Mouse (Mus musculus): Measurements from ENCODE around the gene Cbr2. TPM values are rescaled to one million over a fixed set of nuclear protein-coding genes. Genes with fewer than 3 reads are reported as not detected.
A peak's percentile ranks its signal among the peaks of the same experiment; 100 is the strongest.

The Cbr2 gene
- polyA plus RNA-seq, 1 experiment from 2014 or later, result 0.97 TPM

DNA sequence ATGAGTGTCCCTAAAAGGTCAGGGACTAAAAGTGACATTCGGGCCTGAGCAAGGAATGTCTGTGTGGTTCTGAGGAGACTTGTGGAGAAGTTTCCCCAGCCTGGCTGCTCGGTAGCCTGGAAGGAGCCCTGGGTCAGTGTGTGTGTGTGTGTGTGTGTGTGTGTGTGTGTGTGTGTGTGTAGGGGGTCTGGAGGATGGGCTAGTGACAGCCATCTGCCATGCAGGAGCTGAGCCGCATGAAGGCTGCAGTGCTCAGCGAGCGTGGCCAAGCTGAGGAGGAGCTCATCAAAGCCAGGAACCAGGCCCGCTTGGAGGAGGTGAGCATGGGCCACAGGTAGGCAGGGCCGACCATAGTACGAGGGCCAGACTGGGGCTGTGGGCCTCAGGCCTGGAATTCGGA, 12.7 kb downstream of the Cbr2 start:
- no peak for ATAC-seq (ENCODE audit: low FRiP score, low read depth)
- H3K9ac ChIP-seq, result no peak overlapping the region
- peaks cover 48% of the 10 kb centered on the region for H3K4me1 ChIP-seq (replicated peaks)
- no peak overlapping the region for H3K4me3 ChIP-seq
- H3K27ac ChIP-seq (replicated peaks), result no peak overlapping the region
- no peak overlapping the region for H3K4me2 ChIP-seq
- no peaks in the 10 kb centered on the region for H3K27me3 ChIP-seq
- H3K9me3 ChIP-seq, result no peaks in the 10 kb centered on the region
- H3K36me3 ChIP-seq, result peaks cover 18% of the 10 kb centered on the region
- 88% methylated on average over 9 of the region's 9 CpGs for WGBS

DNA sequence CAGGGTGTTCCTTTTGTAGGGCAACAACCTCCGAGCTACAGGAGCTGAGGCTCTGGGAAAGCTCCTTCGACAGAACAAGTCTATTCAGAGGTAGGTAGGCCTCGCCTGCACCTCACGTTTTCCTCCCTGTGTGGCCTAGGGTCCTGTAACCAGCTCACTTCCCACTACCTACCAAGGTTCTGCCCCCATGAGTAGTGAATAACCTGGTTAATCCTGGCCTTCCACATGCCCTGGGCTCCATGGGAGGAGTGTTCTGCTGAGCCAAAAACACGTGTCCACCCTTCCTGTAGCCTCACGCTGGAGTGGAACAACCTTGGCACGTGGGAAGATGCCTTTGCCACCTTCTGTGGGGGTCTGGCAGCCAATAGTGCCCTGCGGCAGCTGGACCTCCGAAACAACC, 16.8 kb downstream of the Cbr2 start:
- H3K27ac ChIP-seq (replicated peaks), result no peak overlapping the region
- peak overlapping the region; percentile 100 for H3K4me2 ChIP-seq
- H3K4me1 ChIP-seq (replicated peaks), result peaks cover 38% of the 10 kb centered on the region
- no peaks in the 10 kb centered on the region for H3K27me3 ChIP-seq
- no peak overlapping the region for H3K4me3 ChIP-seq
- 91% methylated on average over 9 of the region's 9 CpGs for WGBS
- no peaks in the 10 kb centered on the region for H3K9me3 ChIP-seq
- no peak overlapping the region for H3K9ac ChIP-seq
- H3K36me3 ChIP-seq, result peaks cover 18% of the 10 kb centered on the region
- no peak for ATAC-seq (ENCODE audit: low FRiP score, low read depth)

DNA sequence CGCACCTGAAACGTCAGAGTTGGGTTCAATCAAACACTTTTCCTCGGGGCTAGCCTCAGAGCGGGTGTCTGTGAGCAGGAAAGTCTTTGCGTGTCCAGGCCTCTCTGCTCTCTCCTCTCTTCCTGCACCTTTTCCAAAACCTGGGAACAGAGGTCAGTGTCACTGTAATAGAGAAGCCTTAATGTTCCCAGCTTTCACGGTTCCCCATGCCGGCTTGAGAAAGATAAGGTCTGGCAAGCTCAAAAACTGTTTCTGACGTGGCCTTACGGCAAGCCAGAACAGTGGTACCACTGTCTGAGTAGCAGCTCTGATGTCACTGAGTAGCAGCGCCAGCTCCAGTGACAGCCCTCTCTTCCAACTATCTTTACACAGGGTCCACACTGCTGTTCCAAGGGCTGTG, 17.4 kb downstream of the Cbr2 start:
- 63% methylated on average over 10 of the region's 10 CpGs for WGBS
- Histone ChIP-seq H3K4me3 (peak overlapping the region; percentile 62), H3K9me3 (no peaks in the 10 kb centered on the region), H3K36me3 (peaks cover 14% of the 10 kb centered on the region), H3K4me2 (peak overlapping the region; percentile 100), H3K27ac (replicated peaks) (peak overlapping the region; percentile 57), H3K4me1 (replicated peaks) (peaks cover 33% of the 10 kb centered on the region), H3K9ac (peak overlapping the region; percentile 56), H3K27me3 (no peaks in the 10 kb centered on the region)
- no peak for ATAC-seq (ENCODE audit: low FRiP score, low read depth)

DNA sequence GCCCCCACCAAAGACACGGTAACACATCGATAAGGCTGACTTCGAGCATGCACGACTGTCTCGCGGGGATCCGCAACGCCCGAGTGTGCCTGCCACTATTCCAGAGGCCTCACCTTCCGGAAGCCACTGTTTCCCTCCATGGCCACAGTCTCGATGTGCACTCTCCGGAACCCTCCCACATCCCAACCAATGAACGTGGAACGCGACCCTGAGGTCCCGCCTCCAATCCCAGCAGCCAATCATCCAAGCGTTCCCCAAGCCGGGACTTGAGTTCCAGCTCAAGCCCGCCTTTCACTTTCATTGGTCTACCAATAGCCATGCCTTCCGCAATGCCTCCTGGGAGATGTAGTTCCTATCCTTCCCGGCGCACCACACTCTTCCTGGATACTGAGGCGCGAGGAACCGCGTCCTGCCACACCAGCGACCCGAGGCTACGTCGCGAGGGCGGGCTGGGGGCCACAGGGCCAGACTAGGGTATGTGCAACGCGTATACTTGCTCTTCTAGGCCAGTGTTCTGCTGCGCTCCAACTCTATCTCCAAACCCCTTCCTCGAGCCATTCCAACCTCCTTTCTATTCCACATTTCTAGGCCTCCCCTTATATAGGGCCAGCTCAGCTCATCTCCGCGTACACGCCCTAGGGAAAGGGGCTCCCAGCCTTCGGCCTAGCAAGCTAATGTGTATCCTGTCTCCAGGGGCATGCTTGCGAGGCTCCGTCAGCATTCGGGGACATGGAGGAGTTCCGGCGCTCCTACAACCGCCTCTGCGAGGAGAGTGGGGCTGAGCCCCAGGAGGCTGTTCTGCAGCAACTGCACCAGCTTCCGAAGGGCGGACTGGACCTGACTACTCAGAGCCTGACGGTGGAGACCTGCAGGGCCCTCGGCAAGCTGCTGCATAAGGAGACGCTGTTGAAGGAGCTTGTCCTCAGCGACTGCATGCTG, 18.1 kb downstream of the Cbr2 start, which contains the start of the genes Cenpx and Lrrc45:
Gene Cenpx (minus strand): TSS at position 159 of the 939 bp plus-strand sequence.
Gene Lrrc45 (plus strand): TSS at position 346 of the 939 bp plus-strand sequence.
- peak within 1 kb of the TSS; percentile 100 for H3K4me2 ChIP-seq
- H3K27me3 ChIP-seq, result no peaks in the 10 kb centered on the region
- H3K4me3 ChIP-seq, result peak within 1 kb of the TSS; percentile 62
- H3K4me1 ChIP-seq (replicated peaks), result peaks cover 33% of the 10 kb centered on the region
- peak within 1 kb of the TSS; percentile 85 for H3K27ac ChIP-seq (replicated peaks)
- ATAC-seq (ENCODE audit: low FRiP score, low read depth), result peak; percentile 98
- WGBS, result 2% methylated on average over 53 of the region's 53 CpGs
- peak within 1 kb of the TSS; percentile 60 for H3K9ac ChIP-seq
- H3K36me3 ChIP-seq, result peaks cover 14% of the 10 kb centered on the region
- H3K9me3 ChIP-seq, result no peaks in the 10 kb centered on the region

DNA sequence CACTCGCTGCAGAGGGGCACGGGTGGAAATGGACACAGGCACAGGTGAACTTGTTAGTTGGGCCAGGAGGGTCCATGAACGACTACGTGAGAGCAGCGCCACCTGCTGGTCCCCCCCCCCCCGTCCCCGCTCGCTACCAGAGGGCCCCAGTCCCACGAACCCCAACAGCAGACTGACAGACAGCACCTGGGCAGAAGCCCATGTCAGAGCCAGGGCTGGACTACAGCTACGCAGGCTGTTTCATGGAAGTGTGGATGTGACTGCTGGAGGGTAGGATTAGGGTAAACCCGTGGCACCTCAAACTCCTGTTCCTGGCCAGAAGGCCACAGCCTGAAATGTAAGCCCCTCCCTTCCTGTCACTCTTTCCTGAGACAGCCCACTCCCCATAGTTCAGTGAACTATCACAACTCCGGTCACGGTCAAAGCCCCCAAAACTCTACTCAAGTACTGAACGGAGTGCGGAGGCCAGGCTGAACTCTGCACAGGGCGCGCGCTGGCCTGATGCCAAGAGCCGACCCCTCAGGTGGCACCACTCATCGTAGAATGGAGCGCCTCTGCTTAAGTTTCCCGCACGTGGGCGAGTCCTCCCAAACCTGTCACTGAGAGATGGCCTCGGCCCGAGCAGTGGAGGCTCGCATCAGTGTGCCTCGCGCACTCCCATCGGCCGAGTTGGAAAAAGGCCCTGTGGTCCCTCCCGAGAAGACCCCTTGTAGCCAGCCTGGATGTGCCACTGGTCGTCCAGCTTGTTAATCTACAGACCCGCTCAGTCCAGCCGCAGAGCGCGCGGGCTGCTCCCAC, 18.9 kb downstream of the Cbr2 start:
- Histone ChIP-seq H3K9ac (peak overlapping the region; percentile 60), H3K27me3 (no peaks in the 10 kb centered on the region), H3K9me3 (no peaks in the 10 kb centered on the region), H3K4me3 (peak overlapping the region; percentile 62), H3K36me3 (peaks cover 14% of the 10 kb centered on the region), H3K4me2 (peak overlapping the region; percentile 100), H3K4me1 (replicated peaks) (peaks cover 33% of the 10 kb centered on the region), H3K27ac (replicated peaks) (peak overlapping the region; percentile 85)
- 1% methylated on average over 38 of the region's 38 CpGs for WGBS
- peak; percentile 60 for ATAC-seq (ENCODE audit: low FRiP score, low read depth)

DNA sequence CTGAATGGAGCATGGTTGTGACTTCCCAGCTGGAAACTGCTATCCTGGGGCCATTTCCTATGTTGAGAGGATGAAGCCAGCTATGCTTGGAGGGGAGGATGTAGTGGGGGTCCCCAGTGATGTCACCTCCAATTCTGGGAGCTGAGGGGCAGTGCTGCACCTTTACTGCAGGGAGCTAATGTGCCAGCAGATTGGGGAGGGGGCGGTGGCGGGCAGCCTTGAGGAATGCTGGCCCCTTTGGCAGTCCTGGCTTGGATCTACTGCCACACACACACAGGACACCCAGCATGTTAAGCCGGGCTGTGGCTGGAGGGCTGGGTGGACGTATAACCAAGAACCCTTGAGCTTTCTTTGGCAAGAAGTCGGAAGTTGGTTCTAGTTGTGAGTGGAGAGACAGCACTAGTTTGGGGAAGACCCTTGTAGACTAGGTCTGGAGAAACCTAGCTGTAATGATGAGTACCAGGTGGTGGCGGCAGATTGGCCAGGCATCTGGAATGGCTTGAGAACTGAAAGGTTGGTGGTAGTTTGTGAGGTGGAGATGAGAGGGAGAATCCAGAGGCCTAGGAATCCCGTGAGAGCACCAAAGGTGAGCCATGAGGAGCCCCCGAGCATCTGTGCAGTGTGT, 19.8 kb downstream of the Cbr2 start:
- 63% methylated on average over 8 of the region's 8 CpGs for WGBS
- Histone ChIP-seq H3K4me1 (replicated peaks) (peaks cover 33% of the 10 kb centered on the region), H3K4me2 (peak overlapping the region; percentile 100), H3K9me3 (no peaks in the 10 kb centered on the region), H3K9ac (no peak overlapping the region), H3K4me3 (no peak overlapping the region), H3K27me3 (no peaks in the 10 kb centered on the region), H3K27ac (replicated peaks) (0 out of 2 replicates have a peak overlapping the region, but pooled peaks have one; percentile 85), H3K36me3 (peaks cover 6% of the 10 kb centered on the region)
- ATAC-seq (ENCODE audit: low FRiP score, low read depth), result no peak

DNA sequence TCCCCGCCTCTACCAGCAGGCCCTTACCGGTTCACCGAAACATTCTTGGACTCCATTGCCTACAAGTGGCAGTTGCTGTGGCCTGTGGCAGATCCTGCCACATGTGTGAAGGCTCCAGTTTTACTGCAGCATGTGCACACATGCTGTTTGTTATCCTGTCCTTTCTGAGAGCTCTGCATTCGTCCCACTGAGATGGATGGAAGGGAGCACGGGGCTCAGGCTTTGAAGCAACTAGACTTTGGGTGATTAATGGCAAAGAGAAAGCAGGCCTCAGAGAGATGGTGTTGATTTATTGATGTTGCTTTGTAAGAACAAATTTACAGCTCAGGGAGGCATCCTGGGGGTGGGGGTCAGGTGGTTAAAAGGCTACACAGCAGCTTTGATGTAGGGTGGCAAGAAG, 21.2 kb downstream of the Cbr2 start:
- H3K27ac ChIP-seq (replicated peaks), result no peak overlapping the region
- no peaks in the 10 kb centered on the region for H3K9me3 ChIP-seq
- H3K4me1 ChIP-seq (replicated peaks), result peaks cover 35% of the 10 kb centered on the region
- peaks cover 1% of the 10 kb centered on the region; the same call in 1 of the 2 replicates for H3K36me3 ChIP-seq
- no peak for ATAC-seq (ENCODE audit: low FRiP score, low read depth)
- H3K9ac ChIP-seq, result no peak overlapping the region
- H3K4me2 ChIP-seq, result no peak overlapping the region
- no peaks in the 10 kb centered on the region for H3K27me3 ChIP-seq
- H3K4me3 ChIP-seq, result no peak overlapping the region
- 65% methylated on average over 5 of the region's 5 CpGs for WGBS

DNA sequence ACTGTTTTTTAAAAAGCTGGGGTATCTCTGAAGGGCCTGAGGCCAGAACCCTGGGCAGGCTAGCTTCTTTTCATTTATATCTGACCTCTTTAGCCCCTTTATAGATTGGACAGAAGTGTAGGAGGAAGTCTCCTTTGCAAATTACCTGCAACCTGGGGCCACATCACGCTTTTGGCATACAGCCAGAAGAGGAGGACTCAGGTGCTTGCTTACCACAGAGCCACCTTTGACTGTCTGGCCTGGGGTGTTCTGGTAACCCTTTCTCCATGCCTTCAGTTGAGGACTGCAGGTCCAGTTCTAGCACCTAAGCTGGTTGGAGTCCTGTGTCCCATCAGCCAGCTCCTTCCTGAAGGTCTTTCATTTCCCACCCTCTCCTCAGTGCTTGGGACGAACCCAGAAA, 22.4 kb downstream of the Cbr2 start:
- 71% methylated on average over 2 of the region's 2 CpGs for WGBS
- Histone ChIP-seq H3K9ac (no peak overlapping the region), H3K4me2 (no peak overlapping the region), H3K9me3 (no peaks in the 10 kb centered on the region), H3K27me3 (no peaks in the 10 kb centered on the region), H3K27ac (replicated peaks) (no peak overlapping the region), H3K4me3 (no peak overlapping the region), H3K36me3 (no peaks in the 10 kb centered on the region), H3K4me1 (replicated peaks) (peaks cover 30% of the 10 kb centered on the region)
- no peak for ATAC-seq (ENCODE audit: low FRiP score, low read depth)

DNA sequence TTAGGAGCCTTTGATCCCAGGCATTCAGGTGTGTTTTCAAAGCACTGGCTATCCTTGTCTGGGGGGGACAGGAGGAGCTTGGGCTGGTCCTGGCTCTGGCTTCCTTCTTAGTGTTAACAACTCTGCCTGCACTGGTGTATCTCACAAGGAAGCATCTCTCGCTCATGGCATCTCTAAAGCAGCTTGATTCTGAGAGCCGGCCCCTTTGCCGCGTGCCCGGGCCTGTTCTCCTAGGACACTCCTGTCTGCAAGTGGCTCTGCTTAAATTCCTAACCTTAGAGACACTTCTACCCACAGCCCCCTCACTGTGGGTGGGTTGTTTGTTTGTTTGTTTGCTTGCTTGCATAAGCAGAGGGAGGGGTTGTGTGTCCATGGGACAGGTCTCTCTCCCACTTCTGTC, 23.9 kb downstream of the Cbr2 start:
- no peaks in the 10 kb centered on the region for H3K27me3 ChIP-seq
- H3K9me3 ChIP-seq, result no peaks in the 10 kb centered on the region
- H3K36me3 ChIP-seq, result 0 out of 2 replicates have a peak, but pooled peaks cover 3% of the 10 kb centered on the region
- WGBS, result 41% methylated on average over 5 of the region's 5 CpGs
- H3K9ac ChIP-seq, result no peak overlapping the region
- ATAC-seq (ENCODE audit: low FRiP score, low read depth), result no peak
- H3K27ac ChIP-seq (replicated peaks), result no peak overlapping the region
- H3K4me3 ChIP-seq, result no peak overlapping the region
- no peak overlapping the region for H3K4me2 ChIP-seq
- H3K4me1 ChIP-seq (replicated peaks), result peaks cover 33% of the 10 kb centered on the region

DNA sequence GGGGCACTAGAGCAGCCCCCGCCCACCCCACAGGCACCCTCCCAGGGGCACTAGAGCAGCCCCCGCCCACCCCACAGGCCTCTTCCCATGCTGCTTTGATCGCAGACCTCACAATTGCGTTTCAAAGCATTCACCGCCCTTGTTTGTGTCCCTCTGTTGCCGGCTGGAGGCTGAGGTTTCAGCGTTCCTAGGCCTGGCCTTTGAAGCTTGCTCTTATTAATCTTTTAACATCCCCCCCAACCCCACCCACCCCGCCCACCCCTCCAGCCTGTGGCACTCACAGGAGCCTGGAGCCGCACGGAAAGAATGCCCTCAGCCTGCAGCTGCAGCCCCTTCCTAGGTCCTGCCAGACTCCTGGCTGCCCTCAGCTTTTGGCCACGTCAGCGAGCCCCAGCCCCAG, 24.7 kb downstream of the Cbr2 start:
- no peak overlapping the region for H3K4me2 ChIP-seq
- no peak overlapping the region for H3K4me3 ChIP-seq
- no peaks in the 10 kb centered on the region for H3K27me3 ChIP-seq
- peaks cover 25% of the 10 kb centered on the region for H3K4me1 ChIP-seq (replicated peaks)
- no peak overlapping the region for H3K27ac ChIP-seq (replicated peaks)
- no peak overlapping the region for H3K9ac ChIP-seq
- no peaks in the 10 kb centered on the region for H3K9me3 ChIP-seq
- WGBS, result 15% methylated on average over 12 of the region's 12 CpGs
- peaks cover 6% of the 10 kb centered on the region; the same call in 1 of the 2 replicates for H3K36me3 ChIP-seq
- no peak for ATAC-seq (ENCODE audit: low FRiP score, low read depth)

DNA sequence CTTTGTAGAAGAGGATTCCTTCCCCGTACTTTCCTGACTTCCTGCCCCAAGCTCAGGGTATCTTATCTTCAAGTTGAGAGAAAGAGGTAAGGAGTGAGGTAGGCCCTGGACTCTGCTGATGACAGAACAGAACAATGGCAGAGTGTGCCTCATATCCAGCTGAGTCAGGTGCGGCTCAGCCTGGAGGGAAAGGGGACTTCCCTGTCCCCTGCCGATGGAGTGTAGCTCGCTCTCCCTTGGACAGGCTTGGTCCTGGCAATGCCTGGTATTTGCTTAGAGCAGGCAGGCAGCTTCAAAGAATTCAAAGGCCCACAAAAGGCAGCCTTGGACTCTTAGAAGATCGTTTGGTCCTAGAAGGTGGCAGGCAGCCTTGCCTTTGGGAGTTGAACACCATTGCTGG, 25.8 kb downstream of the Cbr2 start:
- peaks cover 14% of the 10 kb centered on the region; the same call in 1 of the 2 replicates for H3K36me3 ChIP-seq

More for the DNA sequence above, 25.8 kb downstream of the Cbr2 start:
- H3K9ac ChIP-seq, result no peak overlapping the region
- WGBS, result 65% methylated on average over 5 of the region's 5 CpGs
- no peak overlapping the region for H3K27ac ChIP-seq (replicated peaks)
- H3K4me1 ChIP-seq (replicated peaks), result peaks cover 22% of the 10 kb centered on the region
- H3K4me3 ChIP-seq, result no peak overlapping the region
- no peak for ATAC-seq (ENCODE audit: low FRiP score, low read depth)
- H3K4me2 ChIP-seq, result no peak overlapping the region
- no peaks in the 10 kb centered on the region for H3K9me3 ChIP-seq
- H3K27me3 ChIP-seq, result no peaks in the 10 kb centered on the region

Data from hindbrain, embryonic 15.5 days (tissue).